Mouse (Mus musculus): ENCODE data around the gene Krt39.

- TF ChIP-seq POLR2A (IDR thresholded peaks at IDR 0.05; ENCODE audit: low read depth, low read length) = no peak
- no peak for TF ChIP-seq CTCF (IDR thresholded peaks at IDR 0.05; ENCODE audit: borderline replicate concordance, insufficient read depth, low read length)
These were observed 51.9 kb downstream of the Krt39 start for GRCm38 (mm10) chr11:99469228-99469627.

All from embryonic fibroblast, embryonic 13.5 days (primary cell).